Mouse (Mus musculus) ES-Bruce4 (cell line): Measurements from ENCODE around the gene Gsdma2.

Experiments
- CTCF ChIP-seq: IDR thresholded peaks from one replicate; pipeline ENCODE4 v1.8.1; 2011; ENCODE audit warnings: low read depth, low read length
- EP300 ChIP-seq: IDR thresholded peaks from 2 replicates; pipeline ENCODE4 v1.6.1; 2011; ENCODE audit warnings: low read depth, low read length; ENCODE audit not compliant: insufficient read depth
- POLR2A ChIP-seq: IDR thresholded peaks from one replicate; pipeline ENCODE4 v1.8.1; 2011; ENCODE audit warnings: low read length; ENCODE audit not compliant: insufficient read depth

DNA sequence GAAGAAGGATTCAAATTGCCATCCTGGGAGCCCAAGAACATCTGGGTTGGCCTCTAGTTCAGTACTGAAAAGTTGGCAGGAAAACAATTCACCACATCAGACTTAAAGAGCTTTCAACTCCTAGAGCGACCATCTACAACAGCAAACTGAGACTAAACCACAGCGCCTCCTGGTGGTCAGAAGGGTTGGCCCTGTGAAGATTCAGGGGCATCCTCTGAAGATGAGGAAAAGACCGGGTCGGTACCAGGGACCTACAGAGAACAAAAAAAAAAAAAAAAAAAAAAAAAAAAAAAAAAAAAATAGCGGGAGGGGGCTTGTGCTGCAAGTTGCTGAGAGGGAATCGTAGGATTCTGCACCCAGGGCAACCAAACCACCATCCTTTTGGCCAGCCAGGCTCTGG, 49.2 kb upstream of the Gsdma2 start:
- TF ChIP-seq CTCF (peak; percentile 68), POLR2A (no peak), EP300 (no peak)
